Mouse (Mus musculus) cerebellum, adult 2 months (tissue): ENCODE measurements around the gene Ltbp3. TPM values are rescaled to one million over a fixed set of nuclear protein-coding genes. Genes with fewer than 3 reads are reported as not detected.
A peak's percentile ranks its signal among the peaks of the same experiment; 100 is the strongest.

Experiments
- DNase-seq, 2 experiments: peaks; one replicate each; pipeline ENCODE4 v3.0.0; 2021
- H3K27ac ChIP-seq: fragments of 200-500 bp; 2 replicates; pipeline ENCODE4 v1.5.1; 2012; ENCODE audit warnings: low read length, control low read depth, inconsistent platforms; ENCODE audit not compliant: insufficient read depth
- H3K27me3 ChIP-seq: fragments of 200-500 bp; 2 replicates; pipeline ENCODE4 v1.6.1; 2012; ENCODE audit warnings: inconsistent platforms, mild to moderate bottlenecking, low read length, moderate library complexity; ENCODE audit not compliant: control insufficient read depth, insufficient read depth
- H3K4me1 ChIP-seq: fragments of 200-500 bp; 2 replicates; pipeline ENCODE4 v1.6.1; 2011; ENCODE audit warnings: low read length; ENCODE audit not compliant: control insufficient read depth, insufficient read depth
- H3K4me3 ChIP-seq: fragments of 200-500 bp; replicated peaks from 2 replicates; pipeline ENCODE3; 2011; ENCODE audit warnings: mild to moderate bottlenecking, low read depth, low read length, control low read depth; ENCODE audit not compliant: insufficient read depth
- CTCF ChIP-seq: fragments of 200-500 bp; IDR thresholded peaks from 2 replicates; pipeline ENCODE4 v1.5.1; 2011; ENCODE audit warnings: low read depth, mild to moderate bottlenecking, control low read depth, low read length, moderate library complexity, borderline replicate concordance; ENCODE audit not compliant: insufficient read depth
- POLR2A ChIP-seq: fragments of 200-500 bp; IDR thresholded peaks from 2 replicates; pipeline ENCODE4 v1.6.1; 2011; ENCODE audit warnings: low read length, control low read depth, borderline replicate concordance; ENCODE audit not compliant: insufficient read depth
- WGBS: fragments of 180-500 bp; shearing (Covaris S2); methylation state at CpG from one replicate; pipeline ENCODE4 v1.1.7; 2018; 5-methylcytosine and 5-hydroxymethylcytosine counted together
- polyA plus RNA-seq: library from polyadenylated mRNA; depleted of rRNA; stranded (reverse); fragments of >200 nt; gene quantifications from 2 replicates; pipeline ENCODE4 v1.2.3, GENCODE M21; 2012

Ltbp3 gene
- polyA plus RNA-seq, 1 experiment: 165 TPM

- H3K4me3 ChIP-seq: peak overlapping the region; percentile 83
- no peak for TF ChIP-seq CTCF
- no peak for TF ChIP-seq POLR2A
- peaks cover 12% of the 10 kb centered on the region for H3K4me1 ChIP-seq
- no peaks in the 10 kb centered on the region for H3K27me3 ChIP-seq
- no peak overlapping the region for H3K27ac ChIP-seq
- WGBS: 0% methylated on average over 7 of the region's 7 CpGs
- peak in 1 of 2 experiments; percentile 27 for DNase-seq
Measured at GRCm38 (mm10) chr19:5797381-5798111, 56.8 kb downstream of the Ltbp3 start.

GRCm38 (mm10) chr19:5798700-5799479 lies 58.2 kb downstream of the Ltbp3 start:
- H3K4me3 ChIP-seq: peak overlapping the region; percentile 92
- TF ChIP-seq POLR2A: no peak
- no peak for TF ChIP-seq CTCF
- H3K27me3 ChIP-seq: no peaks in the 10 kb centered on the region
- peaks cover 13% of the 10 kb centered on the region for H3K4me1 ChIP-seq
- DNase-seq: peak in 1 of 2 experiments; percentile 36
- 0% methylated on average over 7 of the region's 7 CpGs for WGBS
- no peak overlapping the region for H3K27ac ChIP-seq

- peak; percentile 24; the same call in 1 of the 2 replicates for TF ChIP-seq POLR2A
- no peak for TF ChIP-seq CTCF
- Histone ChIP-seq H3K27ac (no peak overlapping the region), H3K4me1 (peaks cover 11% of the 10 kb centered on the region), H3K27me3 (no peaks in the 10 kb centered on the region), H3K4me3 (peak overlapping the region; percentile 92)
- under 1% methylated on average over 10 of the region's 10 CpGs for WGBS
- peak in 1 of 2 experiments; percentile 35 for DNase-seq
Measured at GRCm38 (mm10) chr19:5799566-5800349, 59.1 kb downstream of the Ltbp3 start.

- no peaks in the 10 kb centered on the region for H3K27me3 ChIP-seq
- peaks cover 6% of the 10 kb centered on the region for H3K4me1 ChIP-seq
- TF ChIP-seq POLR2A: no peak
- TF ChIP-seq CTCF: no peak
- peak overlapping the region; percentile 52; the same call in 1 of the 2 replicates for H3K27ac ChIP-seq
- WGBS: 0% methylated on average over 2 of the region's 2 CpGs
- no peak for DNase-seq
- H3K4me3 ChIP-seq: peak overlapping the region; percentile 92
Measured at GRCm38 (mm10) chr19:5800350-5800631, 59.6 kb downstream of the Ltbp3 start.

- H3K4me1 ChIP-seq: peaks cover 6% of the 10 kb centered on the region
Measured at GRCm38 (mm10) chr19:5800632-5801431, 60.1 kb downstream of the Ltbp3 start.

GRCm38 (mm10) chr19:5801432-5801964 lies 60.8 kb downstream of the Ltbp3 start:
- WGBS: under 1% methylated on average over 3 of the region's 3 CpGs
- Histone ChIP-seq H3K27me3 (no peaks in the 10 kb centered on the region), H3K4me3 (peak overlapping the region; percentile 92), H3K4me1 (peaks cover 8% of the 10 kb centered on the region), H3K27ac (peak overlapping the region; percentile 52)
- DNase-seq: no peak
- TF ChIP-seq CTCF (no peak), POLR2A (no peak)

More at GRCm38 (mm10) chr19:5800632-5801431, 60.1 kb downstream of the Ltbp3 start:
- TF ChIP-seq CTCF (no peak), POLR2A (peak; percentile 35; the same call in 1 of the 2 replicates)
- Histone ChIP-seq H3K27me3 (no peaks in the 10 kb centered on the region), H3K27ac (peak overlapping the region; percentile 52), H3K4me3 (peak overlapping the region; percentile 92)
- under 1% methylated on average over 19 of the region's 19 CpGs for WGBS
- DNase-seq: peak in 1 of 2 experiments; percentile 66
